Mouse (Mus musculus): ENCODE results near the gene Prcd. TPM values are rescaled to one million over a fixed set of nuclear protein-coding genes. Genes with fewer than 3 reads are reported as not detected.
A peak's percentile ranks its signal among the peaks of the same experiment; 100 is the strongest.
"Not testable (repeated sequence)": the region's sequence is repeated elsewhere in the genome, so short reads cannot be mapped to it uniquely, and the experiment has no call there.

Prcd gene
- total and polyA plus RNA-seq, 3 experiments, result 10.2 to 14.2 (median 13.0) TPM

DNA sequence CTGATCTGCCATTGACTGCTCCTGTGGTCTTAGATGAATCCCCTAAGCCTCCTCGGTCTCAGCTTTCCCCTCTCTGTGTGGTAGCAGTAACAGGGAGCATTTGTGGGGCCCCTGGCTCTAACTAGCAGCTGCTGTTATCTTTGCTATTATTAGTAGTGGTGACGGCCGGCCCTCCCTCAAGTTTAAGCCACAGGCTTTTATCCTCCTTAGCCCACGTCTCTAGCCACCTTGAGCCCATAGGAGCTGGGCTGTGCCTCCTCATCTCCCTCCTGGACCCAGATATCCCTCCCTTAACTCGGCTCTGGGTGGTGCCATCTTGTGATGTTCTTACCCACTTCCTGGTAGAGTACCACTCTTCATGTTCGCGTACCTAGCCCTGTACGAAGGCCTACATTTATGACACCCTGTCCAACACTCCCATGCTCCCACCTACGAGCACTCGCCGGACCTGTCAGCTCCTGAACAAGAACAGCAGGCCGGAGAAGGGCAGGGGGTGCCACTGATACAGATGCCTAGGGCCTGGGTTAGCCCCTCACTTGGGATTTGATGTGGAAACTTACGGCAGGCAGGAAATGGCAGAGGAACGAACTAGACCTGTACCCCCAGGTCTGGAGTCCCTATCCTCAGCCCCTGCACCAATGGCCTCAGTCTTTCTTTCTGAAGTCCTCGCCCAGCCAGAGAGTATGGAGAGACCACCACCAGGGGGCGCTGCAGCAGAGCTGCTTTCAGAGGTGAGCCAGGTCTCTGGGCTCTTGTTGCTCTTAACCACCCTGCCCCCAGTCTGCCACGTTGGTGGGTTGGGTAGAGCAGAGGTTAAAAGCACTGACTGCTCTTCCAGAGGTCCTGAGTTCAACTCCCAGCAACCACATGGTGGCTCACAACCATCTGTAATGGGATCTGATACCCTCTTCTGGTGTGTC lies 28.0 kb upstream of the Prcd start:
- DNase-seq, result no peak

GRCm38 (mm10) chr11:116626299-116627071 lies 26.8 kb upstream of the Prcd start, which contains the start of gene Rhbdf2:
Gene Rhbdf2, minus strand, starts transcription at chr11:116627019.
- DNase-seq, result no peak

- DNase-seq, result no peak
Measured at GRCm38 (mm10) chr11:116627072-116628020, 26.0 kb upstream of the Prcd start.

DNA sequence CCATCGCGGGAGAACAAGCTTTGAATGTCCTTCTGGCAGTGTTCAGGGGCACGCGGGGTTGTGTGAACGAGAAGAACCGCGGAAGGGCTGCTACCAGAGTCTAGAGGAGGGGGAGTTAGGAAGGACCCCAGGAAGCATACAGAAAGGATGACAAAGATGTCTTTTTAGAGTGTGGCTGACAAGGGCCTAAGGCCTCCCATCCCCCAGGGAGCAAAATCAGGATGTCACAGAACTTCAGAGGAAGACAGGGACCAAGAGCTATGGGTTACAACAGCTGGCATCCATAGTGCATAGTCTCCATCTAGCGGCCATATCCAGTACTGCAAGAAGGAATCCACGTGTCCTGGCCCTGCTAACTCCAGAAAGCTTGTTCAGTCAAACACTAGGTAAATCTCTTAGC lies 24.6 kb upstream of the Prcd start:
- peak; percentile 89 for DNase-seq

GRCm38 (mm10) chr11:116629472-116629871 lies 23.9 kb upstream of the Prcd start:
- DNase-seq, result no peak

DNA sequence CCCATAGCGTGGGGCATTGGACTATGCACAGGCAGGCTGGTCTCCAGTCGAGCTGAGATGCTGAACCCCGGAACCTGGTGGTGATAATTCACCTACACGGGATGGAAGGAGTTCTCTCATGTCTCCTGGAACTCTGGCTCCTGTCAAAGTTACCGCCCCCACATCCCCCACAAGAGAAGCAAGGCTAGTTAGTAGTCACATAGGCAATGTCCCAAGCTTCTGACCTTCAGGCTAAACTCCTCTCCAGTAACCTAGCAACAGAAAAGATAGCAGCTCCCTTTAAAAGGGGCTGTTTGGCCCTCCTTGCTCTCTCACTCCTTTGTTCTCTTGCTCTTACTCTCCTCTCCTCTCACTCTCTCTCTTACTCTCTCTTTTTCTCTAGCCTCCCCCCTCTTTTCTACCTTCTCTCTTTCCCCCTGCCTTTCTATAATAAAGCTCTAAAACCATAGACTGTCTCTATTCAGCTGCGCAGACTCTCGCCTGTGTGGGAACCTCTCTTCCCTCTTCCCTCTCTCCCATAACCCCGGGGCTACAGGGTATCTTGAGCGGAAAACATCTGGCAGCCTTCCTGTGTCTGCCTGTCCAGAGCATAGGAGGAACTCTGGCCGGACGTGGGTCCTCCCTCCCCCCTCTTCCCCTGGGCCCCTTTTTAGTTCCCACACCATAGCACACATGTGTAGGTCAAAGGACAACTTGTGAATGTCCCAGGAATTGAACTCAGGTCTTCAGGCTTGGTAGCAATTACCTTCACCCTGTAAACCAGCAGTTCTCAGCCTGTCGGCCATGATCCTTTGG lies 23.0 kb upstream of the Prcd start:
- no peak for DNase-seq

DNA sequence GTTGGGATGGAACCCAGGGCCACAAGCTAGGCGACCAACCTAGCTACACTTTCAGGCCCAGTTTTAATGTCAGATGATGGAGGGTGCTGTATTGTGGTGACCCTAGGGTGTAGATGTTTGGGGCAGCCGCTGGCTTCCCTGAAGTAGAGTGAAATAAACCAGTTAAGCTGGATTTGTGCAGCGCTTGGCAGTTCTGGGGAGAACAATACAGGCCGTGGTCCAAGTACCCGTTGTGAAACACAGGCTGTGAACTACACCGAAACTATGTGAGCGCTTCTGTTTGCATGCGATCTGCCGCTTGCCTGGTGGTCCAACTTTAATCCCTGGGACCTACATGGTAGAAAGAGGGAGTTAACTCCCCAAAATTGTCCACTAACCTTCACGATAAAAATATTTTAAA lies 20.4 kb upstream of the Prcd start:
- DNase-seq, result no peak

GRCm38 (mm10) chr11:116636607-116637006 lies 16.7 kb upstream of the Prcd start:
- DNase-seq, result not testable (repeated sequence)

GRCm38 (mm10) chr11:116641168-116641567 lies 12.2 kb upstream of the Prcd start:
- no peak for DNase-seq

DNA sequence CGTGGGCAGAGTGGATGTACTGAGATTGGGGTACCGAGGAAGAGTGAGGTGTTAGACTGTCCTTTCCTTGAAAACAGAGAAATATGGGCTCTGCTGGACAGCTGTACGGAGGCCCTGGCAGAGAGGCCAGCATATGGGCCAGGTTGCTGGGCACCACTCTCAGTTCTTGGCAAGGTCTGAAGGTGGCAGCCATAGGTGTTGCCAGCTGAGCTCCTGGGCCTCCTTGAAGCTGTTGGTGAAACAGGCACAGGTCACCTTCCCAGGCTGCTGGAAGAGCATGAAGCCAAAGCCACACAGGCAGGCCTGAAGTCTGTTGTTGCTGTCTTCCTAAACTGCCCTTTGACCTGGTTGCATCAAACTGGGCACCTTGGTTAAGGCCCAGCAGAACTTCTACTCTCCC lies 11.6 kb upstream of the Prcd start:
- DNase-seq, result no peak

- DNase-seq, result peak; percentile 87
Measured at GRCm38 (mm10) chr11:116642681-116643578, 10.4 kb upstream of the Prcd start.

GRCm38 (mm10) chr11:116643579-116644224 lies 9.6 kb upstream of the Prcd start:
- DNase-seq, result no peak

- no peak for DNase-seq
Measured at GRCm38 (mm10) chr11:116644225-116645112, 8.9 kb upstream of the Prcd start.

DNA sequence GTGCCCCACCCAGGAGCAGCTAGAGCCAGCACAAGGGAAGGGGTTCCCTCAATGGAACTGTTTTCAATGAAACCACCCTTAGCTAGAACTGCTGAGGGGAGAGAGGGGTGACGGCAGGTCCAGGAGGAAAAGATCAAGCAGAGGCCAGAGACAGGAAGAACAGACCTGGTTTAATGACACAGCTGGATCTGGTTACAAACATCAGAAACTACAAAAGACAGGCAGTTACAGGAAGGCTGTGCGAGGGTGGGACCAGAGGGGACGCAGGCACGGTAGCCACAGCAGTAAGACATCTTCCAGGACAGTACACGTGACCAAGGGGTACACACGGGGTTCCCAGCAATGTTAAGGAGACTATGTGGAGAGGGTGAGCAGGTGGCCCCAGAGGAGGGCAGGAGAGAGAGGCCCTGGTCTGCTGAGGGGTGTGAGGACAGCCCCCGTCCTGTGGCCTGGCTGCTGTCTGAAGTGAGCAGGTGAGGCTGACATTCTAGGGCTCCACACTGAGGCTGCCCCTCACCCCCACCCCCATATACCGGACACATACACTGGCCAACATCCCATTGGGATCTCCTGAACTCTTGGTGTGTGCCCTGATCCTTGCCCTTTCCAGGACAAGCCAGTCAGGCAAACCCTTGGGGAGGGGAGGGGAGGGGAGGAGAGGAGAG lies 7.8 kb upstream of the Prcd start:
- DNase-seq, result no peak

DNA sequence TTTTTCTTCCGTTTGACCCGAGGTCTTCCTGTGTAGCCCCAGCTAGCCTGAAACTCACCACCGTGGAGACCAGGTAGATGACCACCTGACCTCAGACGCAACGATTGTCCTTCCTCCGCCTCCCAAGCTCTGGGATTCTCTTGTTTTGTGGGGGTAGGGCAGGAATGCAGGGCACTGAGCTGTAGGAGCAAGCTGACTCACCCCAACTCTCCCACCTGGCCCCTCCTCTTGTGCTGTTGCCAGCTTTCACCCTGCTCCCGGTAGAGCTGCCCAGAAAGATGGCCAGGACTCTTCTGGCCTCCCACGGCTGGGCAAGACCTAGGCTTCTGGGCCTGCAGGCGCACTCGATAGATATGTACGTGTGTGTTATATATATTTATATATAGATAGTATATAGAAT lies 7.2 kb upstream of the Prcd start:
- no peak for DNase-seq

DNA sequence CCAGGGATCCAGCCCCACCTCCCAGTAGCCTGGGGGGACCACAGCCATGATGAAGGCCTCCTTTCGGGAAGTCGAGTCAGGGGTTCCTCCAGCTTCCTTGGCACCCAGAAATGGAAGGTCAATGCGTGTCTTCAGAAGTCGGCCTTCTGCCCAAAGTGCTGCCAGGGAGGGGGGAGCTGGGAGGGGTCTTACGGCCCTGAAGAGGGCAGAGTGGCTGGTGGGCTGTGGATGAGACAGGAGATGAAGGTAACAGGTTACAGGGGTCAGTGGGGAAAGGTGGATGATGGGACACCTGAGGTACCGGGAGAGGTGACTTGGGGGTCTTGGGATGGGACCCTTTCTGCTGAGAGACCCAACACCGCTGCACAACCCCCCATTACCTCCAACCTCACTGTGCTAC lies 6.6 kb upstream of the Prcd start:
- no peak for DNase-seq

DNA sequence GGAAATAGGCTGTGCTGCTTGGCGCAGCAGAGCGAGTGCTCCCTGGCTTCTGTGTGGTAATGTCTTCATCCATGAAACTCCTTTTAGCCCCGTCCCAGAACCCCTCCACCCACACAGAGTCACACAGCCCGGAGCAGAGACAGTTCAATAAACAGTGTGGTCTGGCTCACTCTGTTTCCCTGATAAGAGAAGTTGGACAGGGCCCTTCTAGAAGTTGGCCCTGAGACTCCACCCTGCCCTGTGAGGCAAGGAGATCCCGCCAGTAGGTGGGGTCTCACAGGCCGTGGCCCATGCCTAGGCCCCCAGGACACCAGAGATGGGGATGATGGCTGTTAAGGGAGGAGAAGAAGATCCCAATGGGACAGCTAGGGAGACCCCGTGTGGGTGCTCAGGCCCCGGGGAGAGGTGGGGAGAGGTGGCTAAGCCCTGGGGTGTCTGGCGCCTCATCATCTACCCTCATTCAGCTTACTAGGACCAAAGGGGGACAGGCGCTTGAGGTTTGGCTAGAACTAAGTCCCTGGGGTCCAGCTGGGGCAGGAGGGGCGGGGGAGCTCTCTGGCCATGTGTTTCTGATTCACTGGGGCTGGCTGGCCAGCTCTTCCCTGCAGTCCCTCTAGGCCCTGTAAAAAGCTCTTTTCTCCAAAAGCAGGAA lies 5.9 kb upstream of the Prcd start:
- no peak for DNase-seq
